Mouse (Mus musculus): ENCODE results near the gene Dera.

The Dera gene

GRCm38 (mm10) chr6:137806806-137807205, 52.5 kb downstream of the Dera start:
- no peak for DNase-seq (ENCODE audit: low spot score)

- no peak for DNase-seq (ENCODE audit: low spot score)
Observed at GRCm38 (mm10) chr6:137807296-137807695, 53.0 kb downstream of the Dera start.

GRCm38 (mm10) chr6:137808706-137809105, 54.4 kb downstream of the Dera start:
- no peak for DNase-seq (ENCODE audit: low spot score)

- DNase-seq (ENCODE audit: low spot score): no peak
Observed at GRCm38 (mm10) chr6:137810136-137810535, 55.8 kb downstream of the Dera start.

GRCm38 (mm10) chr6:137814006-137814405, 59.7 kb downstream of the Dera start:
- DNase-seq (ENCODE audit: low spot score): no peak

- no peak for DNase-seq (ENCODE audit: low spot score)
Observed at GRCm38 (mm10) chr6:137816508-137816907, 62.2 kb downstream of the Dera start.

- no peak for DNase-seq (ENCODE audit: low spot score)
Observed at GRCm38 (mm10) chr6:137822550-137822949, 68.2 kb downstream of the Dera start.

- DNase-seq (ENCODE audit: low spot score): peak; percentile 60
Observed at GRCm38 (mm10) chr6:137824046-137825021, 70.0 kb downstream of the Dera start.

- no peak for DNase-seq (ENCODE audit: low spot score)
Observed at GRCm38 (mm10) chr6:137825022-137825613, 70.8 kb downstream of the Dera start.

GRCm38 (mm10) chr6:137829056-137829776, 74.9 kb downstream of the Dera start:
- no peak for DNase-seq (ENCODE audit: low spot score)

GRCm38 (mm10) chr6:137836799-137837198, 82.5 kb downstream of the Dera start:
- no peak for DNase-seq (ENCODE audit: low spot score)

- DNase-seq (ENCODE audit: low spot score): no peak
Observed at GRCm38 (mm10) chr6:137843337-137843736, 89.0 kb downstream of the Dera start.

- DNase-seq (ENCODE audit: low spot score): no peak
Observed at GRCm38 (mm10) chr6:137857198-137858194, 103.2 kb downstream of the Dera start.

GRCm38 (mm10) chr6:137869903-137870580, 115.7 kb downstream of the Dera start:
- DNase-seq (ENCODE audit: low spot score): no peak

GRCm38 (mm10) chr6:137870667-137871066, 116.3 kb downstream of the Dera start:
- no peak for DNase-seq (ENCODE audit: low spot score)

GRCm38 (mm10) chr6:137872055-137872735, 117.8 kb downstream of the Dera start:
- peak; percentile 67 for DNase-seq (ENCODE audit: low spot score)

- no peak for DNase-seq (ENCODE audit: low spot score)
Observed at GRCm38 (mm10) chr6:137874471-137875244, 120.3 kb downstream of the Dera start.

GRCm38 (mm10) chr6:137885644-137886043, 131.3 kb downstream of the Dera start:
- no peak for DNase-seq (ENCODE audit: low spot score)
